Mouse (Mus musculus) neutrophil, adult 5-6 weeks (primary cell): ENCODE data around the gene 4930432M17Rik. TPM values are rescaled to one million over a fixed set of nuclear protein-coding genes. Genes with fewer than 3 reads are reported as not detected.

Experiments
- ATAC-seq: fragments of 151-379, 151-347 bp; 2 replicates; pipeline ENCODE4 v1.8.0; 2017; ENCODE audit warnings: mild to moderate bottlenecking, moderate TSS enrichment; ENCODE audit not compliant: insufficient number of reproducible peaks, poor library complexity, low FRiP score, severe bottlenecking; ENCODE audit errors: extremely low read depth
- total RNA-seq: library from RNA; stranded (forward); fragments of 200-1000 nt; gene quantifications from 2 replicates; pipeline ENCODE4 v1.2.3, GENCODE M21; 2017

The 4930432M17Rik gene
- total RNA-seq, 1 experiment from 2014 or later: not detected

DNA sequence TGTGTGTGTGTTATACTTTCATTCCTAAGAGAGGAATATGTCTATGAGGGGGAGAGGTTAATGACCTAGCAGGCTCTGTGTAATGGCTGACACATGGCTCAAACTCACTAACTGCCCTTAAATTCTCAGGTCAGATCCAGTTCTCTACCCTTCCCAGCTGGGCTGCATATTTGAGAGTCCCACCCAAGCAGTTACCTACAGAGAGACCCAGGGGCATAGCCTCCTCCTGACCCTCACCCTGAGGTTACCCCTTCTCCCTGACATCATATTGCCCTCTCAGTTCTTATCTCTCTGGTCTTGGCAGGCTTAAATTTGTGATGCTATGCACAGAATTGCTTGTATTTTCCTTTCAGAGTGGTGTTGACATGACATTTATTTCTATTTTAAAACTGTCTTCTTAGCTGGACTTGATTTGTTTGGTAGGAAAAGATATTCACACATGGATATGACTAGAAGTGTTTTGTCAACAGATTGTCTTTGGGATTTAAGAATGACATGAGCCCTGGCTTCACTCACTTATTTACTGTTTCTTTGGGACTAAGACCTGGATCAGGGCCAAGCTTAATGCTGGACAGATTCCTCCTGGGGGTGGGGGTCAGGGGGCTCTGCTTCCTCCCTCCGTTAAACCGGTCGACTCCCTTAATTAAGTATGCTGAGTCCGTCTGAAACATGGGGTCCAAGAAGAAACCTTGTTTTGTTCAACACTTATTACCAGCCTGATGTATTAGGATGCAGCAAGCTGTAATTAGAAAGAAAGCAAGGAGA is 7.7 kb upstream of the 4930432M17Rik start:
- no peak for ATAC-seq

DNA sequence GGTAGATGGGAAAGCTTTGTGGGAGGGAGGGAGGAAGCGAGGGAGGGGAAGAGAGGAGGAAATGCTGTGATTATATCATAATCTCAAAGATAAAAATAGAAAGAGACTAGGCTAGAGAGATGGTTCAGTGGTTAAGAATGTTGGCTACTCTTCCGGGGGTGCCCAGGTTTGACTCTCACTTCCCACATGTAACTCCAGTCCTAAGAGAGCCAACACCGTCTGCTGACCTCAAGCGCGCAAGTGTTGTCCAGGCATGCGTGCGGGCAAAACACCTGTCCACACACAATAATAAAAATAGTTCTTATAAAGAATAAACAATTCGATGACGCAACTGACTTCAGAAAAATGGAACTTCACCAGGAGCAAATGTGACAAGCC is 7.1 kb upstream of the 4930432M17Rik start:
- ATAC-seq: no peak

DNA sequence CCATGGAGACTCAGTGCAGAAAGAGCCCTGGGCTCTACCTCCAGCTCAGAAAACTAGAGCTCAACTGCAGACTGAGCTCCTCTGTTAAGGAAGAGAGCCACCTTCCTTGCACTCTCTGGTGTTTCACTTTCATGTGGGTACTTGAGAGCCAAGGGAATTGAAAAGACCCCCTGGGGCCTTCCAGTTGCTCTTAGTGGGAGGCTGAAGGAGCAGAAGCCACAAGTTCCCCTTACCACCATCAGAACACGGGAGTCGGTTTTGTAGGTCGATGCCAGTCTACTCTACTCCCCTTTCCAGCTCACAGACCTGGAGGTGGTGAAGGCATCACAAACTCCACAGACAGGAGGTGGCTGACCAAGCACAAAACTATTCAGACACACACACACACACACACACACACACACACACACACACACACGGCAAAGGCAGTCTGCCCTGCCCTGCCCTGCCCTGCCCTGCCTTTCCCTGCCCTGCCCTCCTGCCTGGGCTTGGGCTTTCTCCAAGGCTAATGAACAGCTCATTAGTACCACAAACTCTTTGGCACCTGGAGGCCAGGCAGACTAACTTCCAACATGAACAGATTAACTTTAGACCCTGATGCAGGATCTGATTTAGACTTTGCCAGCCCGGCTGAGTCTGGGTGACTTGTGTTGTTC is 1.7 kb downstream of the 4930432M17Rik start:
- ATAC-seq: no peak

DNA sequence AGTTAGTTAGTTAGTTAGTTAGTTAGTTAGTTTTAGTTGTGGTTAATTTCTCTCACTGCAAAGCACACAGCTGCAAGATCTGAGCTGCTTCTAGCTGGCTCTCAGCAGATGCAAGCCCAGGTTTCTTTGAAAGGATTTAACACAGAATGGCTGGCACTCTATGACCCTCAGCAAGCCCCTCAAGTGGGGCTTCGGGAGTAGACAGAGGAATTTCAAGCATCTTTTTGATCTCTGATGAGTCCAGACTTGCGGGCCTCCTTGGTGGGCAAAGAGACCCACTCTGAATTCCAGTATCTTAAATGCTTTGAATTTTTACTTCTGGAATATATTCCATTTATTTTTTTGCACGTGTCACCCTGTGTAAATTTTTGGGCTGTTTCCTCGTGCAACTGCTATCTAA is 8.4 kb downstream of the 4930432M17Rik start:
- no peak for ATAC-seq

DNA sequence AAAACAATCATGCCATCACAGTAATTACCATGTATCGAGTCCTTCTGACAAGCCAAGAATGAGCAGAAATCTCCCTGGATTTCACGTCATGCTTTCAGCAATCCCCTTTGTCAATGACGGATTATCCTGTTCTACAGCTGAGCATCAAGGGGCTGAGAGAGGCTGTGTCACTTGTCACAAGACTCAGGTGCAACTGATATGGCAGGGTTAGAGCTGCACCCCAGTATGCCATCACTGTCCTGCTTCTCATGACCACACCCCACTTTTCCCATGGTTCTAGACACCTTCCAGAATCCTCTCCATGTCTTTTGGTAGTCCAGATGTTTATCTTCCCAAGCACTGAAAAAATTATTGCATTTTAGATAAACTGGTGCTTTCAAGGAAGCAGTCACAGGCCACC is 8.9 kb downstream of the 4930432M17Rik start:
- ATAC-seq: no peak

DNA sequence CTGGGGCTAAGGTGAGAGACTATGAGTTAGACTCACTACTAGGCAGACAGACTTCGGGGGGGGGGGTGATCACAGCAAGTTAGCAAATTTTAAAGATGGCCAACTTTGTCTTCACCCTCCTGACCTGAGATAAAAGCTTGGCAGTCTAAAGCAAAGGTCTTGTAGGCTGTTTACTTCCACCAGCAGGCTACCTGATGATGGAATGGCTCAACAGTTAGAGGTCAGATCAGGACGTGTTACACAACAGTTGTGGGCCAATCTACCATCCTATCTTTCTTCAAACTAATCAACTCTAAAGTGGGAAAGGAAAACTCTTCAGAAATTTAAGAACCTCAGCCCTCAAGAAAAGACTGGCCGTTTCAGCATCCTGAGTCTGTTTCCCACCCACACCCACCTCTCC is 9.6 kb downstream of the 4930432M17Rik start:
- no peak for ATAC-seq

DNA sequence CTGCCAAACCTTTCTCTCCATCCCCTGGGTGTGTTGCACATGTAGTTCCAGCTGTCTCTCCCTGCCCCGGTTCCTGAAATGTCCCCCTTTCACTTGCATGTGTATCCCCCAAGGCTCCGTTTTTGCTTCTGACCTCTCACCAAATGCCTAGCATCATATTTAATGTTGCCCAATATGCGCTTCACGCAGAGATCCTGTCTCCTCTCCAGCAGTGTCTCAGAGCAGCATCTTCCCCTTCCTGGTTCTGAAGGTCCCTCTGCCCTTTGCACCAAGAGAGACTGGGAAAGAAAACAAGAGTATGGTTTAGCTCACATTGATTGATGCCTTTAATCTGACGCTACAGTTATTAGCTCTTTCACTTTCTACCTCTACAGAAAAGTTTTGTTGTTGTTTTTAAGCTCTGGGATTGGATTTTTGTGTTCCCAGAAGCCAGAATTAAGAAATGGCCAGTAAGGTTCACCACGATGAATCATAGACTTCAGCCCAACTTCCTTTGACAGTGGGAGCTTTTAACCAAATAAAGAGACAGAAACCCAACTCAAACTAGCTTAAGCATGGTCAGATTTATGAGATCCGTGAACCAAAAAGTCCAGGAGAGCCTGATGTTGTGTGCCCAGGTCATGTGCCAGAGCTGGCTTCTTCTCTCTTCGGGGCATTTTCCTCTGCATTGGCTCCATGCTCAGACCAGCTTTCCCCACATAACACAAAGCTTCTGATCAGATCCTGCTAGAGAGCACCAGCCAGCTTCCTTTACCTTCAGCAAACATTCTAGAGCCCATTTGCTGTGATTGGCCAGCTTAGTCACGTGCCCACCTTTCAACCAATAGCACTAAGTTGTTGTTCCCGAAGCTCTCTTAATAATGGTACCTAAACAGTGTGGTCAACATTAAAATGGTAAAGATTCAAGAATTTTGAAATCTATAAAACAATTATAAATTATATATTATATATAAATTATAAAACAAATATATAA is 12.2 kb downstream of the 4930432M17Rik start:
- no peak for ATAC-seq

DNA sequence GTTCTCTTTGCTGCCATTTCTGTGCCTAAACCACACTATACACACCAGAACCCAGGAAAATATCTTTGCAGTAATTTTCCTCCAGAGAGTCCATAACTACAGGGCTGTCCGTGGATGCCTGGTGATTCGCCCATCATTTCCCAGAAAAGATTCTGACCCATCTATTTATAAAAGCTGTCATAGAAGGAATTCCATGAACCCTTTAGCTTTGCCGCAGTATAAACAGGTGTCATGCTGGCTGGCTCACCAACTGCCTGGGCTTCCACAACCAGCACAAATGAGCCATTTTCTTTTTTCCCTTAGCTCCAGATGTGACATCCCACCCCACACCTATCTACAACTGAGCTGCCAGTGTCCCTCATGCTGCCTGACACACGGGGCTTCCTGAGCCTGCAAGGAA is 14.0 kb downstream of the 4930432M17Rik start:
- no peak for ATAC-seq

DNA sequence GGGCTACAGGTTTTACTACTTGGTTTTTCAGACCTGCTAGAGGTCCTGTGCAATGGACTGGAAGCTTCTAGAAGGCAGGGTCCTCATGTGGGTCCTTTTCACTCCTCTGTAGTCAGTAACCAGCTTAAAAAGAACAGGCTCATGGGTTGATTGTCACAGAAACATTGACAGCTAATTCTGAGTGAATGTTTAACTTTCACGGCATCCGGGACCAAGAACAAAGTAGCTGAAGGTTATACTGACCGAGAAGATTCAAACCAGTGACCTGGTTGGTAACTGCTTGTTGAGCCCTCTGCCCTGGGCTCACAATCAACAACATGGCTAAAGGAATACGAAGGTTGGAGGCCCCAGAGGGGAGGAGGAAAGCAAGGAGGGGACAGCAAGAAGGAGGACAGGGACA is 14.4 kb downstream of the 4930432M17Rik start:
- ATAC-seq: no peak

DNA sequence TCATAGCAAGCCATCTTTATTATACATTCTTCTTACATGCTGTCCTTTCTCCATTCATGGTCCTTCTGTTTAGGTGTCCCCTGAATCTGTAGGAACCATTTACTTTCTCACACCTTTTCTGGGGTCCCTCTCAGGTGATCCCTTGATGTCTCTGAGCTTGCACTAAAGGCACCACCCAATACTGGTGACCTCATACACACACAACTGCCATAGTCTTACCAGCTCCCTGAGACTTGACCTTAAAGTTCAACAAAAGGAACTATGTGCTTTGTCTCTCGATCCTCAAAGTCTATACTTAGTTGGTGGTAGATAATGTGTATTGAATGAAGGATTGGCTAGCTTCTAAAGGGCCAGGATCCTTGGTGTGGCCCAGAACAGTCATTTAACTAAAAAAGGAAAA is 15.4 kb downstream of the 4930432M17Rik start:
- ATAC-seq: no peak

DNA sequence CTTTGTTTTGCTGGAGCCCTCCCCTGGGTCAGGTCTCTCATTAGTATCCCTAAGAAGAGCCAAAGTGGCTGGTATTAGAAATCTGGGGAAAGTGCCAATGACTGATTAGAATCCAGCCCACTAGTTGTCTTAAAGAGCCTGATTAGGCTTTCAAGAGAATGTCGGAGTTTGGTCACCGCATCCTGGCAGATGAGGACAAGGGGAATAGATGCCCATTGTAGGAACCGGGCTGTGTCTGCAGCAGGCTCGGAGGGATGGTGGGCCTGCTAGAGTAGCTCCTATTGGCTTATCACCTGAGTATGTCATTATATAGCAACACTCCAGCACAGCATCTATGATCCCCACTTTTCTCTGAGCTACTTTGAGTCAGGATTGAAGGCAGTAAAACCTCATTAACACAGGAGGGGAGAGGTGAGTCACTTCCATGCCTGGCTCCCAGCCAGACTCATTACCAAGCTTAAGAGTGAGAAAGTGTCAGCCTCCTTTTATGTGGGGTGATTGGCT is 15.9 kb downstream of the 4930432M17Rik start:
- no peak for ATAC-seq

DNA sequence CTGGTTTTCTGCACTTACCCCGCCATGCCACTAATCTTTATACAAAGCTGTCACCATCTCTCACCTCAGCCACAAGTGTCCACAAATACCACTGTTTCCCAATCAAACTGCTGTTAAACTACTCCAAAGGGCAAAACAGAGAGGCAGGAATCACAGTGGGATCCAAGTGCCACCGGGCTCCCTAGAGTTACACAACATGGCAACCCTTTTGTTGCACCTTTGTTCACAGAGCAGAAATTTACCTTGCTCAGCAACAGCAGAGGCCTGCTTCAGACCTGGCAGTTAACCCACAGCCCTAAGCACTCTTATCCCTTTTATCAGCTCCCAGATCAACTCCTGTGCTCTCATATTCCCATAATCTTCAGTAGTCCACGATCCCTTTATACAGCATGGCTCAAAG is 17.2 kb downstream of the 4930432M17Rik start:
- ATAC-seq: no peak

DNA sequence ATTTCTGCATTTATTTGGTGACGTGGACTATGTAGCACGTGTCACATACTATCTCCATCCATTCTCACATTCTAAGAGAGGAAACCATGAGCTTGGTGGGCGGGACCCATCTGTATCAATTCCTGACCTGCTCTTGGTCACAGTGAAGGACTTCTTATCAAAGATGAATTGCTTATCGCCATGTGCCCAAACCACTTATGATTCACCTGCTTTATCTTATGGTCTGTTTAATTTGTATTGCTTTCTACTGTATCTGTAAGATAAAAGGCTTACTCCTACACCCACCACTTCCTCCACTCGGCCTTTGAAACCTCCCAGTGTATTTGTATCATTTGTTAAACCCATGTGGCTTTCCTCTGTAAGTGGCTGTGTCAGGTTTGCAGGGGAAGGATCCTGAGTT is 18.5 kb downstream of the 4930432M17Rik start:
- no peak for ATAC-seq

DNA sequence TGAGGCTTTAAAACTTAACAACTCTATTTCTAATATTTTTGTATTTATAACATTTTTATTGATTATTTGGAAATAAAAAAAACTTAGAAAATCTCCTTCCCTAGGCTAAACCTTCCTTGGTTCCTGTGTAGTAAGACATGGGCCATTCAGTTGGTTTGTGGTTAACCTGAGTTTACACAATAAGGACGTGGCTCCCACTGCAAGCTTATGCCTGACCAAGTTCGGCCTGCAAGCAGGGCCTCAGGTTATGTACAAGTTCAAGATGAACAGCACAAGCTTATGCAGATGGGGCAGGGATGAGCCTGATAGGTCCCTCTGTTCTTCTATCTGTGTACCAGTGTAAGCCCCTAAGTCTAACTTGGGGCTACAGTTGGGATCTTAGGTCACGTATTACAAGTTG is 19.1 kb downstream of the 4930432M17Rik start:
- no peak for ATAC-seq

DNA sequence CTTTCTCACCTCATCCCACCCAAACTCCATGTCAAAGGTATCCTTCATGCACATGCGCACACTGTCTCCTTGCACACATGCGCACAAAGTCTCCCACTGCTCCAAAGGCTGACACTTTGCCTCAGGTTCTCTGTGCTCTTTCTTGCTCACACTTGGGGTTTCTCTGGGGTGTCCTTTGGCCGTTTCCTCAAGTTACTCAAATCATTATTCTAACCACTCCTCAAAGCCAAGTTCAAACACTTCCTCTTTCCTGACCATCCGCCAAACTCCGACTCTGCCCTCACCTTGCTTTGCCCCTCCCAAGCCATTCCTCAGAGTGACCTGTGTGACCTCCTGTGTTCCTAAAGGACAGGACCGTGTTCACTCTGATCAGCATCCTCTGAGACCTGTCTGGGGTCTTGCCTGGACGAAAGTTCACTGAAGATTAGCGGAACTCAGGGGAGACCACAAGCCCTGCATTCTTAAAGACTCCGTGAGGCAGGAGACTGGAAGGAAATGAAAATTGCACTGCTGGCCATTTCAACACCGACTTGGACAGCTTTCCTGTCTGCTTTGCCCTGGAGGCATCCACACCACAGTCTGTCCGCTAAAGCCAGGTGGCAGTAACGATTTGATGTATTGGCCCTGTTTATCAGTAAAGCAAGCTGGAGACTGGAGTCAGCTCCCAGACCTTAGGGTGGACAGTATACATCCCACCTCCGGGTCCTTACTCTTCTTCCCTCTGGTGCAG is 22.6 kb downstream of the 4930432M17Rik start:
- ATAC-seq: peak; percentile 65

DNA sequence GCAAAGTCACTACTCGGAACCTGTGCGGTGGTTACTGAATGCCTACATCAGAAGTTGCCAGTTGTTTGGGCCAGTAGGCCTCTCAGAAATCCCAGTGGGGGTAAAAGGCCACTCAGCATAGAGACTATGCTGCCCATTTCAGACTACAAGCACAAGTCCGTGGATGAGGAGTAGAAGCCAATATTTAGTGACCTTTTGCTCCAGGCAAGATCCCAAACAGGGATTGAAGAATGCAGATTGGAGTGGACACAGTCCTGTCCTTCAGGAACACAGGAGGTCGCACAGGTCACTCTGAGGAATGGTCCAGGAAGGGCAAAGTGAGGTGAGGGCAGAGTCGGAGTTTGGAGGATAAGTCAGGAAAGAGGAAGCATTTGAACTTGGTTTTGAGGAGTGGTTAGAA is 23.2 kb downstream of the 4930432M17Rik start:
- no peak for ATAC-seq

DNA sequence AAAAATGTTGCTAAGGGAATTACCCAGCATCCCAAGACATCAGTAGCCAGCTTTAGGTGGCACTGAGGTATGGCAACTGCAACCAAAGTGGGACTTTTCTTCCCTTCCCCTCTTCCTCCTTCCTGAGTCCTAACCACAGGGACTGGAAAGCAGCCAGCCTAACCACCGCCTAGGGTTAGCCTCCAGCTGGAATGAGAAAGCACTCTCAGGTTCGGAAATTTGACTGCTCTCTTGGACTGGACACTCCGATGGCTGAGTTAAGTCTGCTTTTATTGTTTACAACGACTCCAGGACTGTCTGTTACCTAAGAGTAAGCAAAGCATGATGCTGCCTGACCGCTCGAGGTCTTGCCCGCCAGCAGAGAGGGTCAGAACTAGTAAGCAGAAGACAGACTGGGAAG is 26.6 kb downstream of the 4930432M17Rik start:
- no peak for ATAC-seq

DNA sequence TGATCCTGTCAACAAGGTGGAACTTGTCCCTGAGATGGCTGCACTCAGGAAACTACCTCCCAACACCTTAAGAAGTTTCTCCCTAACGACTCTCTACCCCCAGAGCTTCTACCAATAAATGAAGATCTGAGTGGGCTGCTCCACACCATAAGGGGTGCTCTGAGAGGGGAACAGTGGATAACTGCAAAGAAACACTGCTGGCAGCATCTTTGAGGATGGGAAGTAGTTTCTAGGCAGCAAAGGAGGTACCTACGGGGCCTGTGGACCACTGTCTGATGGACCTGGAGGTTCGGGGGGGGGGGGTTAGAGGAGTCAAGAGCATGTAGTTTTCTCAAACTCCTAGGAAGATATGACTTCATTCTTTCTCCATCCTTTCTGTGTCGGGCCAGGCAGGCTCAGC is 28.8 kb downstream of the 4930432M17Rik start:
- ATAC-seq: no peak

DNA sequence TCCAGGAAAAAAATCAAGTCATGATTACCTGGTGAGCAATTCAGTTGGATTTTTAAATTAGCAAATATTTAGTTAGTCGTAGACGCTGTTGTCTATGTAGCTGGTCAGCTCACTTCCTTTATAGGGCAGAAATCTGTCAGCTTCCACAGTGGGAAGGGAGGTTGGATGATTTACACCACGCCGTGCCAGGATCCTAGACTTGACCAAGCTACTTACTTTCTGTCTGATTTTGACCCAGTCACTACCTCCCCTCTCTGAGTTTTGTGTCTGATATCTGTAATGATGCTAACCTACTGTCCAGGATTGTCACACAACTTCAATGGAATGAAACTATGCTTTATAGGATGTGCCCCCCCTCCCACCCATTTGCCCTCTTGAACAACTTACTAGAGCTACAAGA is 29.3 kb downstream of the 4930432M17Rik start:
- ATAC-seq: no peak
